Mouse (Mus musculus) kidney, embryonic 16.5 days (tissue): ENCODE results near the gene Pax3. TPM values are rescaled to one million over a fixed set of nuclear protein-coding genes. Genes with fewer than 3 reads are reported as not detected.

Experiments
- ATAC-seq: fragments of 200-750 bp; cut with Nextera tagmentation; 2 replicates; pipeline ENCODE4 v1.8.0; 2017; ENCODE audit warnings: moderate TSS enrichment; ENCODE audit not compliant: low FRiP score, low TSS enrichment
- H3K27ac ChIP-seq: fragments of 300-500 bp; sonication (generic); 2 replicates; pipeline ENCODE4 v1.5.1; 2014; ENCODE audit warnings: low read length
- H3K27me3 ChIP-seq: fragments of 300-500 bp; sonication (generic); 2 replicates; pipeline ENCODE4 v1.6.1; 2014; ENCODE audit warnings: low read length, control low read depth, mixed read lengths; ENCODE audit not compliant: insufficient read depth
- H3K36me3 ChIP-seq: fragments of 300-500 bp; sonication (generic); 2 replicates; pipeline ENCODE4 v1.6.1; 2014; ENCODE audit warnings: low read length, control low read depth, mixed read lengths; ENCODE audit not compliant: insufficient read depth
- H3K4me1 ChIP-seq: fragments of 300-500 bp; sonication (generic); 2 replicates; pipeline ENCODE4 v1.6.1; 2014; ENCODE audit warnings: low read length, control low read depth, mixed read lengths; ENCODE audit not compliant: insufficient read depth
- H3K4me2 ChIP-seq: fragments of 300-500 bp; sonication (generic); replicated peaks from 2 replicates; pipeline ENCODE4 v1.6.1; 2014; ENCODE audit warnings: low read depth, low read length
- H3K4me3 ChIP-seq: fragments of 300-500 bp; sonication (generic); 2 replicates; pipeline ENCODE4 v1.5.1; 2014; ENCODE audit warnings: mild to moderate bottlenecking, low read length
- H3K9ac ChIP-seq: fragments of 300-500 bp; sonication (generic); replicated peaks from 2 replicates; pipeline ENCODE4 v1.6.1; 2014; ENCODE audit warnings: low read length
- H3K9me3 ChIP-seq: fragments of 300-500 bp; sonication (generic); 2 replicates; pipeline ENCODE4 v1.6.1; 2016; ENCODE audit warnings: low read length, control low read depth
- WGBS: fragments of 180-500 bp; shearing (Covaris S2); extraction: QIAGEN DNeasy Blood & Tissue Kit; methylation state at CpG from one replicate; pipeline ENCODE4 v1.1.7; 2014; 5-methylcytosine and 5-hydroxymethylcytosine counted together
- polyA plus RNA-seq: library from polyadenylated mRNA; unstranded; fragments of >200 nt; fragmentation: Nextera tagmentation; extraction: Ambion mirVana; gene quantifications from 2 replicates; pipeline ENCODE4 v1.2.1, GENCODE M21; 2015

The Pax3 gene
- polyA plus RNA-seq, 1 experiment from 2014 or later, result 0.05 TPM

DNA sequence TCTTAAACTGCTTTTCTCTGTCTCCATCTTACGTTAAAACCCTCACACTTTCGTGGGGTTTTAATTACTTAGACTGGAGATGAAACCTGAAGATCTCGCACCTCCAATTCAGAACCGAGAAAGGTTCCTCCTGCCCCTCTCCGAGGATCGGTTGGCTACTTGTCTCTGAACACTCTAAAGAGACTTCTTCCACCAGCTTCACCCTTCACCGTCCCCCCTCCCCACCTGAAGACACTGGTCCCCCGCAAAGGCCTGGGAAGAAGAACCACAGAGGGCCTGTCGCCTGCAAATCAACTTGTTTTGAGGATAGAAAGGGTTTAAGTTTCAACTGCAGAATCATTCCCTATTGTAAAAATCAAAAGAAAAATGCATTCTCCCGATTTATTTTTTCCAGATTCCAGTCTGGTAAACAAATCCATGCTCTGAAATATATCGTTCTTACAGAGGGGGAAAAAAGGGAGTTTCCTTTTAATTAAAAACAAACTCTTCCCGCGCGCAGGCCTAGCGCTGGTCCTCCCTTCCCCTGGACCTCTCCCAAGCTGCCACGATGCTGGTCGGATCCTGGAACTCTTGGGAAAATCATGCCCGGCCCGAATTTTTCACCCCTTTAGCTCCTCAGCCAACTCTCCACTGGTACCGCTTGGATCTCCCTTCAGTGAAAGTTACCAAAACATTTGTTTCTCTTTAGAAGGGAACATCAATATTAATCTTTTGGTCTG lies 4.0 kb downstream of the Pax3 start:
- no peak overlapping the region for H3K9ac ChIP-seq
- peaks cover 23% of the 10 kb centered on the region for H3K4me1 ChIP-seq
- ATAC-seq, result no peak
- 5% methylated on average over 20 of the region's 20 CpGs for WGBS
- no peak overlapping the region for H3K4me3 ChIP-seq
- H3K4me2 ChIP-seq, result no peak overlapping the region
- no peaks in the 10 kb centered on the region for H3K9me3 ChIP-seq
- H3K27me3 ChIP-seq, result peaks cover 99% of the 10 kb centered on the region
- no peak overlapping the region for H3K27ac ChIP-seq
- H3K36me3 ChIP-seq, result no peaks in the 10 kb centered on the region

DNA sequence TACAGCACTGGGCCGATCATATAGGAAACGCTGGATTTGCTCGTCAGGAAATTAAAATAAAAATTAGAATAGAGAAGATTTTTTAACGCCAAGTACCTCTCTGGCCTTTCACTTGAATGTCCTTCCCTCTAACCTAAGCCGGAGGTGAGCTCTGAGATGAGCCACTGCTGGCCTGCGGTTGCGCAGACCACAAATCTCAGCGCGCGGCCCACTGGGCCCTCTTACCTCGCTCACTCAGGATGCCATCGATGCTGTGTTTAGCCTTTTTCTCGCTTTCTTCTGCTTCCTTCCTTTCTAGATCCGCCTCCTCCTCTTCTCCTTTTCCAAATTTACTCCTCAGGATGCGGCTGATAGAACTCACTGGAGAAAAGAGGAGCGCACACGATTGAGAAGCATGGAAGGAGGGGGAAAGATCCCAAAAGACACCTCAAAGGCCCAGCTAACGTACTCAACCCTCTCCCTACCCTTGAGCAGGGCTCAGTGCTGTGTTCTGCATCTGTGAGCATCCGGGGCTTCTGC lies 4.7 kb downstream of the Pax3 start:
- Histone ChIP-seq H3K27me3 (peaks cover 99% of the 10 kb centered on the region), H3K4me3 (no peak overlapping the region), H3K4me1 (peaks cover 28% of the 10 kb centered on the region), H3K9me3 (no peaks in the 10 kb centered on the region), H3K27ac (no peak overlapping the region), H3K4me2 (no peak overlapping the region), H3K9ac (no peak overlapping the region), H3K36me3 (no peaks in the 10 kb centered on the region)
- WGBS, result 24% methylated on average over 19 of the region's 19 CpGs
- ATAC-seq, result no peak

GRCm38 (mm10) chr1:78191761-78192160 lies 5.2 kb downstream of the Pax3 start:
- H3K4me1 ChIP-seq, result peaks cover 23% of the 10 kb centered on the region
- no peak overlapping the region for H3K4me3 ChIP-seq
- no peak overlapping the region for H3K9ac ChIP-seq
- 47% methylated on average over 1 of the region's 1 CpGs for WGBS
- no peaks in the 10 kb centered on the region for H3K9me3 ChIP-seq
- peaks cover 99% of the 10 kb centered on the region for H3K27me3 ChIP-seq
- H3K36me3 ChIP-seq, result no peaks in the 10 kb centered on the region
- H3K27ac ChIP-seq, result no peak overlapping the region
- no peak overlapping the region for H3K4me2 ChIP-seq
- no peak for ATAC-seq

DNA sequence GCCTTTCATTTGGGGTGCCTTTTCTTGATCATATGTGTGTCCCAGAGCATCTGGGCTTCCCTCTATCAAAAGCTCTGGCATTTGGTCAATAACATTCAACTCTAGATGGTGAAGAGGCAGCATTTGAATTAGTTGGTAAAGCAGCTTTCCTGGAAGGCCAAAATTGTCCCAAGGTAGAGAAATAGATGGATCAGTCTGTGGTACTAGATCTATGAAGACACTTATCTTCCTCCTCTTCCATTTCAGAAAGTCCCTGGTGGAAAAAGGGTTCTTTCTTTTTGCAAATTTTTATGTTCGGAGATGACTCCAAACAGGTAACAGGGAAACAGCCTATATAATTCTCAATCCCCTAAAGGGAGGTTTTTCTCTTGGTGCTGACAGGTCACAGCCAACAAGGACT lies 5.6 kb downstream of the Pax3 start:
- H3K9ac ChIP-seq, result no peak overlapping the region
- no peak for ATAC-seq
- H3K36me3 ChIP-seq, result no peaks in the 10 kb centered on the region
- no peak overlapping the region for H3K27ac ChIP-seq
- no peaks in the 10 kb centered on the region for H3K9me3 ChIP-seq
- H3K4me2 ChIP-seq, result no peak overlapping the region
- no peak overlapping the region for H3K4me3 ChIP-seq
- H3K27me3 ChIP-seq, result peaks cover 98% of the 10 kb centered on the region
- peaks cover 18% of the 10 kb centered on the region for H3K4me1 ChIP-seq
- 72% methylated on average over 1 of the region's 1 CpGs for WGBS

DNA sequence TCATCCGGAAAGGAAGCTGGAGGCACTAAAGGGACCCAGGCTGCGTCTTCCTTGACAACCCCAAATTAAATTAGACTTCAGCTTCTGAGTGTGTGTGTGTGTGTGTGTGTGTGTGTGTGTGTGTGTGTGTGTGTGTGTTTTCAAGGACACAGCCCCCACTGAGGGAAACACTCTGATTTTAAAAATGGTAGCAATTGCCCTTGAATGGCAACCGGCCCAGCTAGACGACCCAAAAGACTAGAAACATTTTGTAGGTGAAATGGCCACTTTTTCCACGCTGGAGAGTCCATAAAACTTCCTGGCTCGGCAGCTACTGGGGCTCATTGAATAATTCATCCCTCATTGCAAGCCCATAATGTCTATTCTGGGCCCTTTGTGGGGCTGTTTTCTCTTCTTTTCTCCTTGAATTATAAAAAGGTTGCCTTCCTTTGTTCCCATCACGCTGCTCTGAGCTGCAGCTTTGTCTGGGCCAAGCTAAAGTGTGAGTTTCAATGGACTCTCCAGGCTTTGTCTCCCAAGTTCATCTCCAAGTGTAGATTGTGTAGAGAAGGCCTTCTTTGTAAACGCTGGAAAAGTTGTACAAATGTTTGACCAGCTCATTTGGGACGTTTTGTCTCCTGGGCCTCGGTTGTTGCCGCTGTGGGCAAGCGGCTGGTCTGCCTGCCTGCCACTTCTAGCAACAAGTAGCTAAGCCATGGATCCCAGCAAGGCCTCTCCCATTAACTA lies 6.4 kb downstream of the Pax3 start:
- Histone ChIP-seq H3K9me3 (no peaks in the 10 kb centered on the region), H3K4me1 (peaks cover 17% of the 10 kb centered on the region), H3K4me3 (no peak overlapping the region), H3K4me2 (no peak overlapping the region), H3K9ac (no peak overlapping the region), H3K27ac (no peak overlapping the region), H3K27me3 (peaks cover 95% of the 10 kb centered on the region), H3K36me3 (no peaks in the 10 kb centered on the region)
- ATAC-seq, result no peak
- WGBS, result 8% methylated on average over 12 of the region's 12 CpGs

GRCm38 (mm10) chr1:78189501-78190345 lies 7.2 kb downstream of the Pax3 start:
- ATAC-seq, result peak; percentile 37; the same call in 1 of the 2 replicates

DNA sequence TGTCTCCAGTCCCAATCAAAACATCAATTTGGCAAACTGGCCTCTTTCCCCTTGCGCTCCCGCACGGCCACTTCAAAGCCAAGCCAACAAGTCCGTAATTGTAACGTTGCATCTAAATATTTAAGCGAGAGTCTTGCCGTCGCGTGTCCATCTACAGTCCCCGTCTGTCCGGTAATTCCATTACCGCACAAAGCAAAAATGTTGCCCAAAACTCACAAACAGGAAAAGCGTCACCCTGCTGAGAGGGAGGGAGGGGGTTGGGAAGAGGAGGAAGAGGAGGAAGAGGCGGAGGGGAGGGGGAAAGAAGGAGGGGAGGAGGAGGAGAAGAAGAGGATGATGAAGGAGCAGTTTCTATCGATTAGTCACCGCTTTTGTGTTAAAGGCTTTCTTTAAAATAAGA lies 7.9 kb downstream of the Pax3 start:
- H3K9ac ChIP-seq, result no peak overlapping the region
- H3K4me1 ChIP-seq, result peaks cover 17% of the 10 kb centered on the region
- H3K9me3 ChIP-seq, result no peaks in the 10 kb centered on the region
- peaks cover 94% of the 10 kb centered on the region for H3K27me3 ChIP-seq
- H3K36me3 ChIP-seq, result no peaks in the 10 kb centered on the region
- peak overlapping the region; percentile 24 for H3K4me3 ChIP-seq
- ATAC-seq, result no peak
- no peak overlapping the region for H3K27ac ChIP-seq
- H3K4me2 ChIP-seq, result peak overlapping the region; percentile 43; the same call in 1 of the 2 replicates
- 2% methylated on average over 16 of the region's 16 CpGs for WGBS

More at GRCm38 (mm10) chr1:78189501-78190345, 7.2 kb downstream of the Pax3 start:
- peak overlapping the region; percentile 43 for H3K4me2 ChIP-seq
- H3K4me1 ChIP-seq, result peaks cover 17% of the 10 kb centered on the region
- H3K4me3 ChIP-seq, result peak overlapping the region; percentile 24
- no peaks in the 10 kb centered on the region for H3K36me3 ChIP-seq
- H3K9ac ChIP-seq, result no peak overlapping the region
- H3K27ac ChIP-seq, result no peak overlapping the region
- no peaks in the 10 kb centered on the region for H3K9me3 ChIP-seq
- H3K27me3 ChIP-seq, result peaks cover 95% of the 10 kb centered on the region
- WGBS, result under 1% methylated on average over 46 of the region's 47 CpGs

DNA sequence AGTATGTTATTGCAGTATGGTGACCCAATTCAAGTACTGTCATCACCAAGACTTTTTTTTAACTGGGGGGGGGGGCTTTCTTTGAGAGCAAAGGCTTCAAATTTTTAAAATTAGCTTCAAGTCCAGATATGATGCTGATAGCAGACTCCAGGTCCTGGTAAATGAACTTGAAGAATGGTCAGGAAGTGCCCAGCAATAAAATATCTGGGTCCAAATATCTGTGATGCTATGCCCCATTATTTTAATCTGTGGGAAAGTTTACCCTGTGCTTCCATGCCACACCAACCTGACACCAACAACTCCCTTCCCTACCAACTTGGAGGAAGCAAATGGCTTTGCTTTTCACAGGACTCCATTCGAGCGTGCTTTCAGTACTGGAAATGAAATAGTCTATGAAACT lies 8.6 kb downstream of the Pax3 start:
- Histone ChIP-seq H3K4me1 (peaks cover 17% of the 10 kb centered on the region), H3K27ac (no peak overlapping the region), H3K9ac (no peak overlapping the region), H3K27me3 (peaks cover 91% of the 10 kb centered on the region), H3K9me3 (no peaks in the 10 kb centered on the region), H3K4me3 (no peak overlapping the region), H3K4me2 (no peak overlapping the region), H3K36me3 (no peaks in the 10 kb centered on the region)
- no peak for ATAC-seq
- 0% methylated on average over 2 of the region's 2 CpGs for WGBS

DNA sequence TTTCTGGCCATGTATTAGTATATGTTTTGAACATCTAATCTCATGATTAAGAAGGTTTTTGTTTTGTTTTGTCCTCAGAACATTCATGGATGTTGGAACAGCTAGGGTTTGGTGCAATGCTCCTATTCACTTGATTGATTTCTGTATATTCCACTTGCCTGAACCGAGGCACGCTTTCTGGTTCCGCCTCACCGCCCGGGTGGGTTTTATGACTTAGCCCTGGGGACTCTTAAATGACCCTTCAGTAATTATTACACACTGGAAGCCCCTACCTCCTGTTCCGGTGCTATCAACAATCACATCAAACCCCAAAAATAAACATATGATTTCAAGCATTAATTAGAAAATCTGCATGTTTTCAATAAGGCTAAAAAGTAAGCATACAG lies 9.2 kb downstream of the Pax3 start:
- peak; percentile 71; the same call in 1 of the 2 replicates for ATAC-seq
- Histone ChIP-seq H3K4me3 (no peak overlapping the region), H3K36me3 (no peaks in the 10 kb centered on the region), H3K27ac (no peak overlapping the region), H3K9me3 (no peaks in the 10 kb centered on the region), H3K4me1 (peaks cover 17% of the 10 kb centered on the region), H3K9ac (no peak overlapping the region), H3K27me3 (peaks cover 91% of the 10 kb centered on the region), H3K4me2 (no peak overlapping the region)
- 2% methylated on average over 6 of the region's 6 CpGs for WGBS
